Mouse (Mus musculus) heart, adult 2 months (tissue): ENCODE measurements around the gene Slc35e4.

Experiments
- CTCF ChIP-seq: fragments of 200-600 bp; IDR thresholded peaks from 2 replicates; pipeline ENCODE4 v1.8.1; 2022; ENCODE audit warnings: antibody characterized with exemption, mild to moderate bottlenecking, moderate library complexity
- POLR2A ChIP-seq: fragments of 200-500 bp; IDR thresholded peaks from 2 replicates; pipeline ENCODE4 v1.6.1; 2011; ENCODE audit warnings: mild to moderate bottlenecking, low read depth, low read length, control low read depth; ENCODE audit not compliant: insufficient read depth

GRCm38 (mm10) chr11:3925916-3926315 lies 11.5 kb upstream of the Slc35e4 start:
- no peak for TF ChIP-seq POLR2A
- no peak for TF ChIP-seq CTCF
